Mouse (Mus musculus) limb, embryonic 10.5 days (tissue): Measurements from ENCODE around the gene Slc24a1. TPM values are rescaled to one million over a fixed set of nuclear protein-coding genes. Genes with fewer than 3 reads are reported as not detected.

ENCODE experiments used
- DNase-seq: peaks from one replicate; pipeline ENCODE4 v3.0.0-alpha.2; 2017; ENCODE audit warnings: low spot score
- H3K27ac ChIP-seq: fragments of 300-500 bp; sonication (generic); 2 replicates; pipeline ENCODE4 v1.5.1; 2016; ENCODE audit warnings: mild to moderate bottlenecking
- H3K27me3 ChIP-seq: fragments of 300-500 bp; sonication (generic); 2 replicates; pipeline ENCODE4 v1.6.1; 2016; ENCODE audit warnings: low read depth, mild to moderate bottlenecking; ENCODE audit not compliant: poor library complexity, severe bottlenecking
- H3K36me3 ChIP-seq: fragments of 300-500 bp; sonication (generic); 2 replicates; pipeline ENCODE4 v1.6.1; 2016; ENCODE audit warnings: mild to moderate bottlenecking, moderate library complexity
- H3K4me1 ChIP-seq: fragments of 300-500 bp; sonication (generic); 2 replicates; pipeline ENCODE4 v1.6.1; 2016
- H3K4me3 ChIP-seq: fragments of 300-500 bp; sonication (generic); 2 replicates; pipeline ENCODE4 v1.5.1; 2016; ENCODE audit warnings: mild to moderate bottlenecking, moderate library complexity
- H3K9me3 ChIP-seq: fragments of 300-500 bp; sonication (generic); replicated peaks from 2 replicates; pipeline ENCODE4 v1.6.1; 2016; ENCODE audit warnings: mild to moderate bottlenecking
- WGBS: fragments of 180-500 bp; shearing (Covaris S2); methylation state at CpG from one replicate; pipeline ENCODE4 v1.1.7; 2016; 5-methylcytosine and 5-hydroxymethylcytosine counted together
- polyA plus RNA-seq: library from polyadenylated mRNA; unstranded; fragments of >200 nt; fragmentation: Nextera tagmentation; extraction: Ambion mirVana; gene quantifications from 2 replicates; pipeline ENCODE4 v1.2.1, GENCODE M21; 2016

The Slc24a1 gene
- polyA plus RNA-seq, 1 experiment from 2014 or later, result 0.06 TPM

- peak overlapping the region; percentile 14; the same call in 1 of the 2 replicates for H3K27ac ChIP-seq
- H3K4me3 ChIP-seq, result no peak overlapping the region
- H3K4me1 ChIP-seq, result peaks cover 25% of the 10 kb centered on the region
- 83% methylated on average over 7 of the region's 7 CpGs for WGBS
- H3K9me3 ChIP-seq, result no peaks in the 10 kb centered on the region
- peaks cover 5% of the 10 kb centered on the region; the same call in 1 of the 2 replicates for H3K27me3 ChIP-seq
- no peaks in the 10 kb centered on the region for H3K36me3 ChIP-seq
- no peak for DNase-seq
Observed at GRCm38 (mm10) chr9:64931751-64932610, 19.4 kb downstream of the Slc24a1 start.

- no peaks in the 10 kb centered on the region for H3K27me3 ChIP-seq
- DNase-seq, result no peak
- H3K27ac ChIP-seq, result no peak overlapping the region
- H3K9me3 ChIP-seq, result no peaks in the 10 kb centered on the region
- 86% methylated on average over 4 of the region's 4 CpGs for WGBS
- no peak overlapping the region for H3K4me3 ChIP-seq
- H3K36me3 ChIP-seq, result no peaks in the 10 kb centered on the region
- peaks cover 30% of the 10 kb centered on the region for H3K4me1 ChIP-seq
Observed at GRCm38 (mm10) chr9:64930256-64930655, 21.2 kb downstream of the Slc24a1 start.

- no peaks in the 10 kb centered on the region for H3K27me3 ChIP-seq
- DNase-seq, result no peak
- H3K36me3 ChIP-seq, result no peaks in the 10 kb centered on the region
- H3K4me1 ChIP-seq, result 0 out of 2 replicates have a peak, but pooled peaks cover 5% of the 10 kb centered on the region
- no peak overlapping the region for H3K4me3 ChIP-seq
- H3K27ac ChIP-seq, result no peak overlapping the region
- WGBS, result 89% methylated on average over 8 of the region's 8 CpGs
- H3K9me3 ChIP-seq, result no peaks in the 10 kb centered on the region
Observed at GRCm38 (mm10) chr9:64926201-64926991, 25.0 kb downstream of the Slc24a1 start.

- H3K4me3 ChIP-seq, result no peak overlapping the region
- no peak for DNase-seq
- H3K27me3 ChIP-seq, result no peaks in the 10 kb centered on the region
- no peaks in the 10 kb centered on the region for H3K36me3 ChIP-seq
- WGBS, result 84% methylated on average over 5 of the region's 5 CpGs
- H3K4me1 ChIP-seq, result 0 out of 2 replicates have a peak, but pooled peaks cover 5% of the 10 kb centered on the region
- no peaks in the 10 kb centered on the region for H3K9me3 ChIP-seq
- no peak overlapping the region for H3K27ac ChIP-seq
Observed at GRCm38 (mm10) chr9:64925771-64926170, 25.6 kb downstream of the Slc24a1 start.

GRCm38 (mm10) chr9:64918560-64918959 lies 32.8 kb downstream of the Slc24a1 start:
- H3K27ac ChIP-seq, result peak overlapping the region; percentile 75
- no peaks in the 10 kb centered on the region for H3K4me1 ChIP-seq
- no peaks in the 10 kb centered on the region for H3K9me3 ChIP-seq
- peak; percentile 76 for DNase-seq
- no peaks in the 10 kb centered on the region for H3K27me3 ChIP-seq
- H3K4me3 ChIP-seq, result peak overlapping the region; percentile 50
- WGBS, result 32% methylated on average over 16 of the region's 16 CpGs
- peaks cover 2% of the 10 kb centered on the region for H3K36me3 ChIP-seq

- 91% methylated on average over 4 of the region's 4 CpGs for WGBS
- no peak for DNase-seq
- Histone ChIP-seq H3K9me3 (no peaks in the 10 kb centered on the region), H3K27me3 (no peaks in the 10 kb centered on the region), H3K36me3 (peaks cover 11% of the 10 kb centered on the region), H3K4me3 (no peak overlapping the region), H3K4me1 (no peaks in the 10 kb centered on the region), H3K27ac (no peak overlapping the region)
Observed at GRCm38 (mm10) chr9:64914629-64915028, 36.8 kb downstream of the Slc24a1 start.

- Histone ChIP-seq H3K27me3 (no peaks in the 10 kb centered on the region), H3K9me3 (no peaks in the 10 kb centered on the region), H3K4me1 (no peaks in the 10 kb centered on the region), H3K4me3 (no peak overlapping the region), H3K36me3 (peaks cover 11% of the 10 kb centered on the region), H3K27ac (no peak overlapping the region)
- no peak for DNase-seq
- WGBS, result 94% methylated on average over 2 of the region's 2 CpGs
Observed at GRCm38 (mm10) chr9:64913973-64914372, 37.4 kb downstream of the Slc24a1 start.

- peaks cover 11% of the 10 kb centered on the region for H3K36me3 ChIP-seq
- no peaks in the 10 kb centered on the region for H3K9me3 ChIP-seq
- H3K27ac ChIP-seq, result no peak overlapping the region
- DNase-seq, result no peak
- no peaks in the 10 kb centered on the region for H3K4me1 ChIP-seq
- H3K27me3 ChIP-seq, result no peaks in the 10 kb centered on the region
- no peak overlapping the region for H3K4me3 ChIP-seq
- 93% methylated on average over 4 of the region's 4 CpGs for WGBS
Observed at GRCm38 (mm10) chr9:64913406-64913805, 38.0 kb downstream of the Slc24a1 start.

GRCm38 (mm10) chr9:64907441-64907840 lies 44.0 kb downstream of the Slc24a1 start:
- H3K4me1 ChIP-seq, result no peaks in the 10 kb centered on the region
- H3K27me3 ChIP-seq, result no peaks in the 10 kb centered on the region
- 0 out of 2 replicates have a peak, but pooled peaks cover 4% of the 10 kb centered on the region for H3K36me3 ChIP-seq
- no peak overlapping the region for H3K4me3 ChIP-seq
- H3K27ac ChIP-seq, result no peak overlapping the region
- WGBS, result 91% methylated on average over 3 of the region's 3 CpGs
- DNase-seq, result no peak
- no peaks in the 10 kb centered on the region for H3K9me3 ChIP-seq

- 91% methylated on average over 14 of the region's 14 CpGs for WGBS
- Histone ChIP-seq H3K4me3 (no peak overlapping the region), H3K9me3 (no peaks in the 10 kb centered on the region), H3K27ac (no peak overlapping the region), H3K27me3 (no peaks in the 10 kb centered on the region), H3K4me1 (no peaks in the 10 kb centered on the region), H3K36me3 (0 out of 2 replicates have a peak, but pooled peaks cover 4% of the 10 kb centered on the region)
- DNase-seq, result peak; percentile 6
Observed at GRCm38 (mm10) chr9:64904917-64905640, 46.3 kb downstream of the Slc24a1 start.

- no peak overlapping the region for H3K4me3 ChIP-seq
- H3K4me1 ChIP-seq, result no peaks in the 10 kb centered on the region
- H3K36me3 ChIP-seq, result 0 out of 2 replicates have a peak, but pooled peaks cover 7% of the 10 kb centered on the region
- H3K27ac ChIP-seq, result no peak overlapping the region
- no peaks in the 10 kb centered on the region for H3K27me3 ChIP-seq
- H3K9me3 ChIP-seq, result no peaks in the 10 kb centered on the region
- DNase-seq, result peak; percentile 79
- 63% methylated on average over 3 of the region's 3 CpGs for WGBS
Observed at GRCm38 (mm10) chr9:64903386-64903785, 48.0 kb downstream of the Slc24a1 start.

GRCm38 (mm10) chr9:64902866-64903265 lies 48.5 kb downstream of the Slc24a1 start:
- 47% methylated on average over 4 of the region's 4 CpGs for WGBS
- Histone ChIP-seq H3K4me1 (no peaks in the 10 kb centered on the region), H3K4me3 (no peak overlapping the region), H3K27me3 (no peaks in the 10 kb centered on the region), H3K9me3 (no peaks in the 10 kb centered on the region), H3K36me3 (peaks cover 11% of the 10 kb centered on the region; the same call in 1 of the 2 replicates), H3K27ac (no peak overlapping the region)
- DNase-seq, result peak; percentile 12
